Mouse (Mus musculus): ENCODE data around the gene Pcsk4. TPM values are rescaled to one million over a fixed set of nuclear protein-coding genes. Genes with fewer than 3 reads are reported as not detected.

Pcsk4 gene
- polyA plus RNA-seq (2012; ENCODE audit: insufficient read depth, insufficient read length, low replicate concordance, missing spikeins), result not detected in 2 replicates

DNA sequence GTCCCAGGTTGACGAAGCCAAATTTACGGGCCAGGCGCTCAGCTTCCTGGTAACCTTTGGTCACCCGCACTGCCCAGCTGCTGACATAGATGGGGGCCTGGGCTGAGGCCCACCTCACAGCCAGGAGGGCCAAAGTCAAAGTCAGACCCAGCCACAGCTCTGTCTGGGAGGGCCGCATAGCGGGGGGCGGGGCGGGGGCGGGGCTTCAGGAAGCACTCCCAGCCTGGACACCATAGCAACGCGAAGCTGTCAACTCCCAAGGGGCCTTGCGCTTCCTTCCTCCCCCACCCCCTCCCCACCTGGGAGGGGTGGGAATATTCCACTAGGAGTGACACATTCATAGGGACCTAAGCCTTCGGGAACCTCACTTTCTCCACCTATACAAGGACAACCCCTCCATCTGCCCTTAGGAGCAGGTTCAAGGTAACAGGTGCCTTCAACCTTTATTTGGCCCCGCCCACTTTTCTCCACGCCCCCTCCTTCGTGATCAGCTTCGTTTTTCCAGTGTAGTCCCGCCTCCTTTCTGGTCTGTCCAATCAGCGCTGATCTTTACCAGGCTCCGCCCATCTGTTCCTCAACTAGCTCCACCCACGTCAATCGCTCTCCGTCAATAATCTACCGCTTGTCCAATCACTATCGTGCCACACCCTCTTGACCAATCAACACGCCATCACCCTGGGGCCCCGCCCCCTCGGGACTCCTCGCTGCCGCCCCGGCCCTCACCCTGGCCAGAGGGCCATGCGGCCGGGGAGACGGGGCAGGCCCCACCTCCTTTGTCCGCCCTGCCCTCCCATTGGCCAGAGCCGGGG lies at the start of gene Pcsk4, which contains the start of gene Reep6:
Pcsk4 (minus strand) TSS at position 226 of the 809 bp plus-strand sequence.
Reep6 (plus strand) TSS at position 681 of the 809 bp plus-strand sequence.
- H3K27ac ChIP-seq (ENCODE audit: insufficient read depth, low read depth, low read length), result no peak within 1 kb of the TSS
- peak within 1 kb of the TSS; percentile 53 for H3K4me3 ChIP-seq (ENCODE audit: insufficient read depth, low read depth, low read length)
- 7% methylated on average over 36 of the region's 36 CpGs for WGBS
- TF ChIP-seq CTCF (IDR thresholded peaks at IDR 0.05; ENCODE audit: insufficient read depth, low read depth, low read length) (no peak), POLR2A (IDR thresholded peaks at IDR 0.05; ENCODE audit: insufficient read depth, low read depth, low read length) (no peak)
- peaks cover 12% of the 10 kb centered on the region for H3K4me1 ChIP-seq (ENCODE audit: control insufficient read depth, insufficient read depth, low read length)

DNA sequence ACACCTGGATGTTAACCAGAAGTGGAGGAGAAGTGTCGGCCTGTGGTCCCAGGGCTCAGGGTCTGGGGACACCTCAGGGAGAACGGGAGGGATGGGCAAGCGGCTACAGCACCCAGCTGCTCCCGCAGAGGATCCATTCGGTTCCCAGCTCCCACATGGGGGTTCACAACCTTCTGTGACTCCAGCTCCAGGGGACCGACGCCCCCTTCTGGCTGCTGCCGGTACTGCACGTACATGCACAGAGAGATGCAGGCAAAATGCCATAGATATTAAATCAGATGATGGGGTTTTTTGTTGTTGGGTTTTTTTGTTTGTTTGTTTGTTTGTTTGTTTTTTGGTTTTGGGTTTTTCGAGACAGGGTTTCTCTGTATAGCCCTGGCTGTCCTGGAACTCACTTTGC lies 48.4 kb upstream of the Pcsk4 start:
- Histone ChIP-seq H3K27ac (ENCODE audit: insufficient read depth, low read depth, low read length) (no peak overlapping the region), H3K4me1 (ENCODE audit: control insufficient read depth, insufficient read depth, low read length) (peaks cover 2% of the 10 kb centered on the region; the same call in 1 of the 2 replicates), H3K4me3 (ENCODE audit: insufficient read depth, low read depth, low read length) (no peak overlapping the region)
- 57% methylated on average over 10 of the region's 10 CpGs for WGBS
- TF ChIP-seq POLR2A (IDR thresholded peaks at IDR 0.05; ENCODE audit: insufficient read depth, low read depth, low read length), result no peak
- TF ChIP-seq CTCF (IDR thresholded peaks at IDR 0.05; ENCODE audit: insufficient read depth, low read depth, low read length), result peak; percentile 70; the same call in 1 of the 2 replicates

DNA sequence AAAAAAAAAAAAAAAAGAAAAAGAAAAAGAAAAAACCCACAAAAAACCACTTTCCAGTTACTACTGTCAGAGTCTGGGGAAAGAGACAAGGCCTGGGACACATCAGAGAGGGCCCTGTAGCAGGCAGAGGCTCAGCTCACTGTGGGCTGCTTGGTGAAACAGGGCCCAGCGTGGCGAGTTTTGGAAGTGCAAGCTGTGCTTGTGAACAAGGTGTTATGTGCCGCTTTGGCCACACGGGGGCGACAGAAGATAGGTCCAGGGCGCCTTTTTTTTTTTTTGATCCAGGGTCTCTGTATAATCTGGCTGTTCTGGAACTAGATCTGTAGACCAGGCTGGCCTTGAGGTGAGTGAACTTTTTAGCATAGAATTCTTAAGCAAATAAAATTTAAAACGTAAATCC lies 46.9 kb upstream of the Pcsk4 start:
- H3K4me1 ChIP-seq (ENCODE audit: control insufficient read depth, insufficient read depth, low read length), result peaks cover 10% of the 10 kb centered on the region
- H3K27ac ChIP-seq (ENCODE audit: insufficient read depth, low read depth, low read length), result no peak overlapping the region
- 3% methylated on average over 7 of the region's 7 CpGs for WGBS
- TF ChIP-seq CTCF (IDR thresholded peaks at IDR 0.05; ENCODE audit: insufficient read depth, low read depth, low read length) (peak; percentile 93), POLR2A (IDR thresholded peaks at IDR 0.05; ENCODE audit: insufficient read depth, low read depth, low read length) (no peak)
- no peak overlapping the region for H3K4me3 ChIP-seq (ENCODE audit: insufficient read depth, low read depth, low read length)

DNA sequence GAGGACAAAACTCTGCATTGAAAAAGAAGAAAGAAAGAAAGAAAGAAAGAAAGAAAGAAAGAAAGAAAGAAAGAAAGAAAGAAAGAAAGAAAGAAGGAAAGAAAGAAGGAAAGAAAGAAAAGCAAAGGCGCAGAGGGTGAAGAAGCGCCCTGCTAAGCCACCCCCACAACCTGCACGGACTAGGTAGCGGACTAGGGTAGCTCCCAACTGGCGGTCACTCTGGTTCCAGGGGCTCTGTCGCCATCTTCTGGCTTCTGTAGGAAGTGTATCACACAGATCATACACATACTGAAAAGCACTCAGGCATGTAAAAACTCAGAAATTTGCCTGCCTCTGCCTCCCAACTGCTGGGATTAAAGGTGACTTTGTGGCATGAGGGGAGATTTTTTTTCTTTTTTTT lies 44.8 kb upstream of the Pcsk4 start:
- TF ChIP-seq POLR2A (IDR thresholded peaks at IDR 0.05; ENCODE audit: insufficient read depth, low read depth, low read length), result no peak
- no peak for TF ChIP-seq CTCF (IDR thresholded peaks at IDR 0.05; ENCODE audit: insufficient read depth, low read depth, low read length)
- 35% methylated on average over 6 of the region's 6 CpGs for WGBS
- H3K27ac ChIP-seq (ENCODE audit: insufficient read depth, low read depth, low read length), result no peak overlapping the region
- H3K4me3 ChIP-seq (ENCODE audit: insufficient read depth, low read depth, low read length), result no peak overlapping the region
- H3K4me1 ChIP-seq (ENCODE audit: control insufficient read depth, insufficient read depth, low read length), result peaks cover 10% of the 10 kb centered on the region

- Histone ChIP-seq H3K27ac (ENCODE audit: insufficient read depth, low read depth, low read length) (no peak overlapping the region; the same call in 1 of the 2 replicates), H3K4me3 (ENCODE audit: insufficient read depth, low read depth, low read length) (no peak overlapping the region), H3K4me1 (ENCODE audit: control insufficient read depth, insufficient read depth, low read length) (peaks cover 14% of the 10 kb centered on the region)
- 62% methylated on average over 6 of the region's 6 CpGs for WGBS
- TF ChIP-seq POLR2A (IDR thresholded peaks at IDR 0.05; ENCODE audit: insufficient read depth, low read depth, low read length) (no peak), CTCF (IDR thresholded peaks at IDR 0.05; ENCODE audit: insufficient read depth, low read depth, low read length) (no peak)
Observed at GRCm38 (mm10) chr10:80372706-80373105, 43.4 kb upstream of the Pcsk4 start.

DNA sequence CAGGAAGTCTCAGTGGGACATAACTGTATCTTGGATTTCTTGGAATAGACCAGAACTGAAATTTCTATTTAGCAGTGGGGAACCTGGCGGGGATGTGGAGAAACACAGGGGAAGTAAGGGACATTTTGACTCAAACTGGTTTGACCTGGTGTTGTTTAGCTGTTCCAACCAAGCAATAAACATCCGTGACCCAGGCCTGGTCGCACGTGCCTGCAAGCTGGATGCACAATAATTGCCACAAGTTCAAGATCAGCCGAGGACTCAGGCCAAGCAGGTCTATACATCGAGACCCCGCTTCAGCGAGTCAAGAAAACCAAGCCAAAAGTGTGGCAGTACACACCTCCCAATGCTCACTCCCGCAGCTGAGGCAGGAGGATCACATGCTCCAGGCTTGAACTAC lies 42.7 kb upstream of the Pcsk4 start:
- 65% methylated on average over 9 of the region's 9 CpGs for WGBS
- no peak overlapping the region; the same call in 1 of the 2 replicates for H3K27ac ChIP-seq (ENCODE audit: insufficient read depth, low read depth, low read length)
- TF ChIP-seq CTCF (IDR thresholded peaks at IDR 0.05; ENCODE audit: insufficient read depth, low read depth, low read length) (no peak), POLR2A (IDR thresholded peaks at IDR 0.05; ENCODE audit: insufficient read depth, low read depth, low read length) (no peak)
- H3K4me1 ChIP-seq (ENCODE audit: control insufficient read depth, insufficient read depth, low read length), result peaks cover 21% of the 10 kb centered on the region
- H3K4me3 ChIP-seq (ENCODE audit: insufficient read depth, low read depth, low read length), result no peak overlapping the region

DNA sequence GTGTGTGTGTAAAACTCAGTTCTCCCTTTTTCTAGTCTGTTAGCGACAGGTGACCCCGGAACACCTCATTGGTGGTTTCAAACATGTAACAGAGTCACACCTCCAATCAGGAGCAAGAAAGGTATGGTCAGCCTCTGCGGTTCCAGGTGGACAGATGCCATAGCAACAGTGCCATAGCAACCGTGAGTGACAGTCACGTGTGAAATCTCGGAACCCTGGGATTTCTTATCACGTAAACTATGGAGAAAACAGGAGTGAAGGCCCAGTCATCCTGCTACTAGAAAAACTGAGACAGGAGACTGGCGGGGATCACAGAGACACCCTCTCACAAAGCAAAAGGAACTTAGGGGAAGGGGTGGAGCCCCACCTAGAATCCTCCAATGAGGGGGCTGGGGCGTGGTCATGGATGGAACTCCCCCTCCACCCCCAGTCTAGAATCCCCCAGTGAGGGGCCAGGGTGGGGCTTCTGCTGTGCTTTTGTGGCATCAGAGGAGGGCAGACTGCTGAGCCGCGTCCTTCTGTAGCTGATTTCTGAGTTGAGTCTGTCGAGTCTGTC lies 42.2 kb upstream of the Pcsk4 start:
- Histone ChIP-seq H3K27ac (ENCODE audit: insufficient read depth, low read depth, low read length) (no peak overlapping the region), H3K4me3 (ENCODE audit: insufficient read depth, low read depth, low read length) (no peak overlapping the region), H3K4me1 (ENCODE audit: control insufficient read depth, insufficient read depth, low read length) (peaks cover 22% of the 10 kb centered on the region)
- TF ChIP-seq CTCF (IDR thresholded peaks at IDR 0.05; ENCODE audit: insufficient read depth, low read depth, low read length), result no peak
- TF ChIP-seq POLR2A (IDR thresholded peaks at IDR 0.05; ENCODE audit: insufficient read depth, low read depth, low read length), result no peak
- 28% methylated on average over 12 of the region's 12 CpGs for WGBS

DNA sequence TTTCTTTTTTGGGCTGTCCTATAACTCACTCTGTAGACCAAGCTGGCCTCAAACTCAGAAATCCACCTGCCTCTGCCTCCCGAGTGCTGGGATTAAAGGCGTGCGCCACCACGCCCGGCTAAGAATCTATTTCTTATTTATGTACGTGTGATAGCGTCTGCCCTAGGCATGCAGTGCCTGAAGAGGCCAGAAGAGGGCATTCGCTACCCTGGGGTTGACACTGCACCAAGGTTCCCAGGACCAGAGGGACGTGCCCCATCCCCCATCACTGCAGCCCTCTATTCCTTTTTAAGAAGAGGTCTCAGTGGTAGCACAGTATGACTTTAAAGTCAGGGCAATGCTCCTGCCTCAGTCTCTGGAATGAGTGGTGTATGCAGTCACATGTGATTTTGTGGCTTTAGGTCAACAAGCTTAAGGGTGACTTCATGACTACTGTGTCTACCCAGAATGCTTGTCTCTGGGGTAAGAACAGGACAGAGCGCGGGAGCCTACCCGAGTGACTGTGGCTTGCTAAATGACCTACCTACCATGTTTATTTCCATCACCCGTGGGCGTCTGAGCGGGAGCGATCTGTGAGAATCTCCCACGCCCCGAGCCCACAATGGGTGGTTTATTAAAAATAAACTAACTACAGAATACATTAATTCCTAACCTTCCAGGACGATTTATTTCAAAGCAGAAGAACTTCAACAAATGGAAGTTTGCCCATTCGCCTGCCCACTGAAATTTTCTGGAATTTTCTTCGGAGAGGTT lies 40.9 kb upstream of the Pcsk4 start:
- H3K4me1 ChIP-seq (ENCODE audit: control insufficient read depth, insufficient read depth, low read length), result peaks cover 22% of the 10 kb centered on the region
- TF ChIP-seq POLR2A (IDR thresholded peaks at IDR 0.05; ENCODE audit: insufficient read depth, low read depth, low read length) (no peak), CTCF (IDR thresholded peaks at IDR 0.05; ENCODE audit: insufficient read depth, low read depth, low read length) (no peak)
- H3K27ac ChIP-seq (ENCODE audit: insufficient read depth, low read depth, low read length), result no peak overlapping the region
- H3K4me3 ChIP-seq (ENCODE audit: insufficient read depth, low read depth, low read length), result no peak overlapping the region
- WGBS, result 57% methylated on average over 21 of the region's 21 CpGs
